Mouse (Mus musculus) gastrocnemius, postnatal 4 days (tissue): ENCODE measurements at regions not wholly inside any gene's neighbourhood (a gene's known extent, or its start where the extent isn't known, plus 50 kb on each side); places are given as distances from the start of the nearest gene placed in this dataset.
"Not testable (repeated sequence)": the region's sequence is repeated elsewhere in the genome, so short reads cannot be mapped to it uniquely, and the experiment has no call there.

ENCODE experiments used
- DNase-seq, 2 experiments: peaks; one replicate each; pipeline ENCODE4 v3.0.0; 2021 to 2022; ENCODE audit warnings: low spot score in 2 of 2, mixed read lengths in 2 of 2

- no peak for DNase-seq
Observed at GRCm38 (mm10) chr3:126011269-126011668, 72.8 kb upstream of the Ugt8a start.

DNA sequence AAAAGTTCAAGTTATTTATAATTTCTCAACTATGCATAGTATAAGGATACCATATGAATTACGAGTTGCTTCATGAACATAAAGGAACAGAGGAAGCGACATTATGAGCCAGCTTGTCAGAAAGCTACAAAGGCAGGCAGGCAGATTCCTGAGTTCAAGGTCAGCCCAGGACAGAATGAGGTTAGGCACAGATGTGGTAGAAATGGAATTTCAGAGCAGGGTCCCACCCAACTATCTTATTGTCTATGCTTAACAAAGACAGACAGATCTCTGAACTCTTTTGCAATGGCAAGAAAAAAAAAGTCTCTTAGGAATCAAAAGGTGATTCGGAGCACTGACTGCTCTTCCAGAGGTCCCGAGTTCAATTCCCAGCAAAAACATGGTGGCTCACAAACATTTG is 77.7 kb upstream of the Ugt8a start:
- no peak for DNase-seq

GRCm38 (mm10) chr3:126044327-126044726 is 105.9 kb upstream of the Ugt8a start:
- DNase-seq = no peak

- no peak for DNase-seq
Observed at GRCm38 (mm10) chr3:126044861-126045260, 106.4 kb upstream of the Ugt8a start.

DNA sequence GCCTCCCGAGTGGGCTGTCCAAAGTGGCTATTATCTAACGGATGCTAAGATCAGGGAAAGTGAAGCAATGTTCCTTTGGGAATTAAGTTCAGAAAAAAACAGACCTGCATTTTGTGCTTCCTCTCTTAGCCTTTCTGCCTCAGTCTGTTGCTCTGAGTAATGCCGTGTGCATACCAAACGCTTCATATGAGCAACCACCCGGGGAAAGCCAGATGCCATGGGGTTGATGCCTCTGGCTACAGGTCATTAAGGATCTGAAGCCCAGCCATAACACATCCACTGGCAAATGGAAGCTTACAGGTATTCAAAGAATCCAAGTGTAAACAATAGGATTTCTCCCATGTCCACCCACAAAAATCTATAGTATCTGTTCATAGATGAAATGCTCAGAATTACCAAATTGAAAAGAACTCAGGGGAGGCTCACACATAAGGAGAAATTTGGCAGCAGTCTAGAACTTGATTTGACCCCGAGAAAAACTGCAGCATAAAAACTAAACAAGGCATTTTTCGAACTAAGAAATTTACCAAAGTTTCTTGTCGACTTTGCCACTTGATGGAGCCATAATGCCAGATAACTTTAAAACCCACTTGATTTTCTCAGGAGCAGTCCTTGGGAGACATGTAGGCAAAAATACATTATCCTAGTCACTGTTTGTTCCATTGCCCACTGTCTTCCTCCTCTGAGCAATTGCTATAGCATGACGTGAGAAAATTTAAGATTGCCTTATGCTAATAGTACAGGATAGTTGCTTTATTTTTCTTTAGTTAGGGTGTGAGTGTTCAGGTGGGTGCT is 107.8 kb upstream of the Ugt8a start:
- DNase-seq = no peak

DNA sequence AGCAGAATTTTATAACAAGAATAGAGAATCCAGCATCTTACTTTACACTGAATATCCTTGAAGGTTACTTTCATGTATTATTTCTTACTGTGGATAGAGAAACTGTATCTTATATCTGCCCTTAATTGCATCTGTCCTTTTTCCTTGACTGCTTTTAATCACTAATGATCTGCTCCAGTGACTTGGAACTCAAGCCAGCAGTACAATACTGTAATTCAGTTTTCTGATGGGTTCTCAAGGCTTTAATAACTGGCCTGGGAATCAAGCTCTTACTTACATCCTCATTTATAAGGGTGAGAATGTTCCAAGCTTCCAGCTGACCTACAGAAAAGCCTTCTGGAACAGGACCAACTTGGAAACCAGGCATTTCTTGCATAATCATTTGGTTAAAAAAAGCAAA is 120.2 kb upstream of the Ugt8a start:
- no peak for DNase-seq

DNA sequence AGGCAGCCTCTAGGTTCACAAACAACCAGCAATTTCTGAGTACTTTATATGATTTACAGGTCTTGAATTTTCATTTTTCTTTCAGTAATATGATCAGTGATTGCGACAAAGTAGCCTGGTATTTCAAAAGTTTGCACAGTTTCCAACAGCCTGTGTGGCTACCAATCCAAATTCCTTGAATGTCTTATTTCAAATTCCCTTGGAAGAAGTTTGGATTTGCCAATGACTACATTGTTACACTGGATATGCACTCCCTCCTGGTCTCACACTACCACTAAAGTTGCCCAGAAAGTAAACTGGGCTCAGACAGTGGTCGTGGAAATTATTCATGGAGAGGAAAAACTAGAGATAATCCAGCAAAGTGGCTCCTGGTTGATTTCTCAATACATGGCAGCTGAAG is 166.7 kb upstream of the Ugt8a start:
- no peak for DNase-seq

GRCm38 (mm10) chr3:126109371-126109770 is 171.0 kb upstream of the Ugt8a start:
- DNase-seq = no peak

GRCm38 (mm10) chr3:126117849-126118248 is 179.4 kb upstream of the Ugt8a start:
- DNase-seq = no peak

GRCm38 (mm10) chr3:126122323-126123259 is 184.2 kb upstream of the Ugt8a start:
- DNase-seq = no peak

- DNase-seq = no peak
Observed at GRCm38 (mm10) chr3:126166542-126166941, 196.9 kb upstream of the Arsj start.

- no peak for DNase-seq
Observed at GRCm38 (mm10) chr3:126209024-126209423, 154.5 kb upstream of the Arsj start.

GRCm38 (mm10) chr3:126210226-126210625 is 153.3 kb upstream of the Arsj start:
- no peak for DNase-seq

DNA sequence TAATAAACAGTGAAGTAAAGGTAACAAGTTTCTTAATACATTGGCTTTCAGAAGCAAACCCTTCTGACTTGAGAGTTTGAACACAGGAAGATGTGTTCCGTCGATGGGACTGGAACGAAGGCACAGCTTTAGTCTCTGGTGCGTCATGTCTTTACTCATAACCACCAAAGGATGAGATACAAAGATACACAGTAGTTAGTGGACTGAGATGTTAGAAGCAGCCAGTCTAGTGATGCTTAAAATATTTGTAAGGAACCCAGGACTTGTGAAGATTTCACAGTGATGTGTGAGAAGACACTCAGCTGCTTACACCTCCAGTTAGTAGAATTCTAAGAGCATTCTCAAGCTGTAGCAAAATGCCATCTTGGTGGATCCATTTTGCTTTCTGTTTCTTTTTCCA is 135.9 kb upstream of the Arsj start:
- no peak for DNase-seq

DNA sequence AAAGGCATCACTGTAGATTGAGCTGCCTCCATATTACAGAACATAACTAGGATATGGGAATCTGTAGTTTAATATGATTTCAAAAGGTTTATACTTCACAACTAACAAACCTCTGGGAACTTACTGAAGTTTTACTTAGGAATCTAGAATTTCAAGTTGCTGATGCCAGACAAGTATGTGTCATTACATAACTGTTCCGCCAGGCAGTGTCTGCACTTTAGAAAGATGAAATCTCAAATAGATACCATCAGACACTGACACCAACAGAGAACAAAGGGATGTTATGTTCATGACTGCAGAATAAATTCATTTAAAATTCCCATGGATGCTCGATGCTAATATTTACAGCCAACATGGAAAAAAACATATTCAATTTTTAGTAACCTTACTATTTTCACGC is 117.7 kb upstream of the Arsj start:
- no peak for DNase-seq

- DNase-seq = no peak
Observed at GRCm38 (mm10) chr3:126261270-126261669, 102.2 kb upstream of the Arsj start.

- DNase-seq = not testable (repeated sequence)
Observed at GRCm38 (mm10) chr3:126272027-126272426, 91.5 kb upstream of the Arsj start.

- no peak for DNase-seq
Observed at GRCm38 (mm10) chr3:126273566-126273965, 89.9 kb upstream of the Arsj start.

DNA sequence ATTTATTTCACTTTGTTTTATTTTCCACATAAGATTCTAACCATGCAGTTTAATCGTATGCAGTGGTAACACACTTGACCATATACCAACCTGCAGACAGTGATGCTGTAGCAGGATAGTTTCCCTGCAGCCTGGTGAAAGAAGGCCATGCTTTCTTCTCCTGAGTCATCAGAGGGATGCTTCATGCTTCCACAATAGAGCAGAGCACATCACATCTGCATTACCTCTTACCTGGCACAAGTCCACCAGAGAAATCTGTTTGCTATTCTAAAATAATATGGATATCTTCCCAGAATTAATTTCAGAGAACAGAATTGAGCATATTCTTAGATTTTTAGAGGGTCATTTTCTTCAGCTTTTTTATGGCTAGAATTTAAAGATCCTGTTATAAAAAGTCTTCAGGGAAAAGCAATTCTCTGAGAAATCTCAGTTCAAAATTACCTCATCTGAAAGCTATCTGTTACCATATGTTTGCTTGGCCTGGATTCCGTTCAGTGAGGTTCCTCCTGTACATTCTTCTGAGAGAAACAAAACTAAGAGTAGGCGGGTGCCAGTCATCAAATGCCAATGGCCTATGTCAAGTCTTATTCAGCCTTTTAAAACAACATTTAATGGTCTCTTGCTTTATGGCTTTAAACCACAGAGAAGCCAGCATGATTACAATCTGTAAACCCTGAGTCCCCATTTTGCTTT is 87.3 kb upstream of the Arsj start:
- peak in 1 of 2 experiments; percentile 25 for DNase-seq

- DNase-seq = no peak
Observed at GRCm38 (mm10) chr3:126284294-126285090, 79.0 kb upstream of the Arsj start.

- DNase-seq = no peak
Observed at GRCm38 (mm10) chr3:126292259-126292658, 71.2 kb upstream of the Arsj start.
